Mouse (Mus musculus) hindbrain, embryonic 13.5 days (tissue): ENCODE measurements around the gene Rnf38. TPM values are rescaled to one million over a fixed set of nuclear protein-coding genes. Genes with fewer than 3 reads are reported as not detected.

ENCODE experiments used
- ATAC-seq: fragments of 200-750 bp; cut with Nextera tagmentation; 2 replicates; pipeline ENCODE4 v1.8.0; 2017; ENCODE audit warnings: moderate TSS enrichment; ENCODE audit not compliant: low FRiP score
- H3K27ac ChIP-seq: fragments of 300-500 bp; sonication (generic); 2 replicates; pipeline ENCODE4 v1.5.1; 2015; ENCODE audit warnings: inconsistent platforms, mild to moderate bottlenecking, moderate library complexity
- H3K27me3 ChIP-seq: fragments of 300-500 bp; sonication (generic); 2 replicates; pipeline ENCODE4 v1.6.1; 2015; ENCODE audit warnings: mild to moderate bottlenecking, inconsistent platforms
- H3K36me3 ChIP-seq: fragments of 300-500 bp; sonication (generic); 2 replicates; pipeline ENCODE4 v1.6.1; 2015; ENCODE audit warnings: mild to moderate bottlenecking, inconsistent platforms
- H3K4me1 ChIP-seq: fragments of 300-500 bp; sonication (generic); replicated peaks from 2 replicates; pipeline ENCODE4 v1.6.1; 2015; ENCODE audit warnings: inconsistent platforms
- H3K4me2 ChIP-seq: fragments of 300-500 bp; sonication (generic); 2 replicates; pipeline ENCODE4 v1.6.1; 2015; ENCODE audit warnings: inconsistent platforms, mild to moderate bottlenecking, moderate library complexity
- H3K4me3 ChIP-seq: fragments of 300-500 bp; sonication (generic); 2 replicates; pipeline ENCODE4 v1.5.1; 2015; ENCODE audit warnings: mild to moderate bottlenecking, inconsistent platforms
- H3K9ac ChIP-seq: fragments of 300-500 bp; sonication (generic); 2 replicates; pipeline ENCODE4 v1.6.1; 2015; ENCODE audit warnings: mild to moderate bottlenecking, inconsistent platforms
- H3K9me3 ChIP-seq: fragments of 300-500 bp; sonication (generic); 2 replicates; pipeline ENCODE4 v1.6.1; 2016; ENCODE audit warnings: inconsistent platforms
- WGBS: fragments of 180-500 bp; shearing (Covaris S2); methylation state at CpG from one replicate; pipeline ENCODE4 v1.1.7; 2015; 5-methylcytosine and 5-hydroxymethylcytosine counted together
- polyA plus RNA-seq: library from polyadenylated mRNA; unstranded; fragments of >200 nt; fragmentation: Nextera tagmentation; extraction: Ambion mirVana; gene quantifications from 2 replicates; pipeline ENCODE4 v1.2.1, GENCODE M21; 2015

Rnf38 gene
- polyA plus RNA-seq, 1 experiment from 2014 or later, result 39.9 TPM

DNA sequence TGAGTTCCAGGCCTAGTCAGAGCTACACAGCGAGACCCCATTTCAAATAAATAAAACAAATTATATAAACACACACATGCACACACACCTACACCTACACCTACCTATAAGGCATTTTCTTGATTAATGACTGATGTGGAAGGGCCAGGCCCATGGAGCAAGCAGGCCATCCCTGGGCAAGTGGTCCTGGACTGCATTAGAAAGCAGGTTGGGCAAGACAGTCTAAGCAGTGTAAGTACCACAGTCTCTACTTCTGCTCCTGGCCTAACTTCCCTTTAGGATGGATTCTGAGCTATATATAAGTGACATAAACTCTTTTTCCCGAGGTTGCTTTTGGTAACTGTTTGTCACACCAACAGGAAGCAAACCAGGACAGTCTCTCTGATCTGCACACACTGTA, 70.6 kb downstream of the Rnf38 start:
- H3K27me3 ChIP-seq, result no peaks in the 10 kb centered on the region
- no peak for ATAC-seq
- no peak overlapping the region for H3K9ac ChIP-seq
- H3K4me1 ChIP-seq, result peaks cover 55% of the 10 kb centered on the region
- no peaks in the 10 kb centered on the region; the same call in 1 of the 2 replicates for H3K36me3 ChIP-seq
- 0 out of 2 replicates have a peak overlapping the region, but pooled peaks have one; percentile 10 for H3K4me2 ChIP-seq
- no peak overlapping the region for H3K4me3 ChIP-seq
- 82% methylated on average over 2 of the region's 2 CpGs for WGBS
- no peak overlapping the region for H3K27ac ChIP-seq
- H3K9me3 ChIP-seq, result no peaks in the 10 kb centered on the region

DNA sequence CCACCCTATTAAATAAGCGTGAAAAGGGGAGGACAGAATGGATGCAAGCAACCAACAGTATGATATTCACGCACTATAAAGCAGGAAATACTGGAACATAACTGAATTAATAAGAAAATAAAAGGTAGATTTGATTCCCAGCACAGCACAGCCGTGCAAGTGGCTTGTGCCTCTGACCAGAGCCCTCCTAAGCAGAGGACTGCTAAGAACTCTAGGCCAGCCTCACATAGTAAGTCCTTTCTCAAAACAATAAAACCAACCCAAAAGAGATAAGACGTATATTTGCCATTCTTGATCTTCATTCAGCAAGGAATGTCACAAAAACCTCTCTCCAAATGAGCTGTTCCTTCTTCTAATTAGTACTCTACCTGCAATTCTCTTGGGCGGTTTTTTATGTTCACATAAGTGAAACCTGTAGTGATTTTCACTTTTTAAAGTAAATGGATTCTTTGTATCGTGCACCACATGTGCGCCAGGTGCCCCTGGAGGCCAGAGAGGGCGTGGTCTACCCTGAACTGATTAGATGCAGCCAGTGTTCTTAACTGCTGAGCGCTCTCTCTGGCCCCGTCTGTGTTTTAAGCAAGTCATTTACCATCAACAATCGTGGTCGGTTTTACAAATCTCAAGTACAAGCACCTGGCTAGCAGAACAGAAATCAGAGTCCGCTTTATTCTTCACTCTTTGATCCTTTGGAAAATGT, 72.4 kb downstream of the Rnf38 start:
- 60% methylated on average over 13 of the region's 13 CpGs for WGBS
- H3K27ac ChIP-seq, result no peak overlapping the region
- no peak overlapping the region for H3K4me3 ChIP-seq
- H3K4me2 ChIP-seq, result no peak overlapping the region
- no peaks in the 10 kb centered on the region for H3K27me3 ChIP-seq
- H3K9ac ChIP-seq, result no peak overlapping the region
- H3K4me1 ChIP-seq, result peaks cover 58% of the 10 kb centered on the region
- no peaks in the 10 kb centered on the region for H3K9me3 ChIP-seq
- no peak for ATAC-seq
- H3K36me3 ChIP-seq, result no peaks in the 10 kb centered on the region; the same call in 1 of the 2 replicates

DNA sequence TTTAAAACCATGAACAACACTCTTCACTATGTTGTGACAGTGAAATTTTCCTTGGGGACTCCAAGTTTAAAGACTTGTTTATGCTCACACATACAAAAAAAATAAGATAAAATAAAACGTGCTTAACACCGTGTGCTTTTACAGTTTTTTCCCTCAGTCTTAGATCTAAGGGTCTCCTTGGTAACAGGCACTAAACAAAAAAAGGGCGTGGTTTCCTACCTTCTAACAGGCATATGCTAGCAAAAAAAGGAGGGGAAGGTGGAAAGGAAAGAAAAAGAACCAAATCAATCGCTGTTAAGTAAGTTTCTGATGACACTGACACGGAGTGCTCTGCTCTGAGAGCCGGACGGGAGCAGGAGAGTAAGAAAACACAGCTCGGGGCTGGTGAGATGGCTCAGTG, 73.8 kb downstream of the Rnf38 start:
- no peaks in the 10 kb centered on the region for H3K27me3 ChIP-seq
- 85% methylated on average over 8 of the region's 8 CpGs for WGBS
- no peak overlapping the region for H3K4me3 ChIP-seq
- H3K4me1 ChIP-seq, result peaks cover 47% of the 10 kb centered on the region
- no peak overlapping the region for H3K4me2 ChIP-seq
- no peak for ATAC-seq
- no peaks in the 10 kb centered on the region; the same call in 1 of the 2 replicates for H3K36me3 ChIP-seq
- no peak overlapping the region for H3K27ac ChIP-seq
- no peaks in the 10 kb centered on the region for H3K9me3 ChIP-seq
- H3K9ac ChIP-seq, result no peak overlapping the region

DNA sequence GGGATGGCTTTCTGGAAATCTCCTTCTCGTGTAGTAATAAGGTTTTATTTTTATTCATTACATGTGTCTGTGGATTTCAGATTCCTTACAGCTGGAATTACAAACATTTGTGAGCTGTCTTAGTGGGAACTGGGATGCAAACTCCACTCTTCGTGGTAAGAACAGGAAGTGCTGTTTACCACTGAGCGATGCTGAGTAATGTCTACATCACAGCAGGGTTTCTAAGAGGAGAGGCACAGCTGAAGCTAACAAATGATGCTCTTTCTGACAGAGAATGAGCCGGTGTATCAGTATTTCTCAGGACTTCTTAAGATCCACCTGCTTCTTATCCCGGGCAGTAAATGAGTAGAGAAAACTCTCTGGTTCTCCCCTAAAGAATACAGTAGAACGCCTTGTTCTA, 77.1 kb downstream of the Rnf38 start:
- H3K4me3 ChIP-seq, result no peak overlapping the region
- no peaks in the 10 kb centered on the region for H3K9me3 ChIP-seq
- 66% methylated on average over 6 of the region's 6 CpGs for WGBS
- peaks cover 16% of the 10 kb centered on the region for H3K4me1 ChIP-seq
- no peak overlapping the region for H3K9ac ChIP-seq
- H3K4me2 ChIP-seq, result no peak overlapping the region
- no peaks in the 10 kb centered on the region for H3K27me3 ChIP-seq
- H3K27ac ChIP-seq, result no peak overlapping the region
- no peak for ATAC-seq
- peaks cover 4% of the 10 kb centered on the region for H3K36me3 ChIP-seq

DNA sequence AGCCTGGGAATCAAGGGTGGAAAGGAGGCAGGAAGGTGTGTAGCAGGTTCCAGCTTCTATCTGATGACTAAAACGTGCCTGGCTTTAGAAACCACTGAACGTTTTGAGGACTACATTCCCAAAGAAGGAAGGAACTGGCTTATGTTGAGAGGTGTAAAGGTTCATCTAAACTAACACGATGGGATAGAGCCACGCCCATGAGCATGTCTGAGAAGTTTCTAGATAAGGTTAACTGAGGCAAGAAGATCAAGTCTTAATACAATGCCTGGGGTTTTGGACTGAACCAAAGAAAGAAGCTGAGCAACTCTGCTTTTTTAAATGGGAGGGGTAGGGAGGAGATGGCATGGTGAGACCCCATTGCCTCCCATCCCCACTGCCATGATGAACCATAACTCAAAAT, 78.7 kb downstream of the Rnf38 start:
- Histone ChIP-seq H3K27me3 (no peaks in the 10 kb centered on the region), H3K4me1 (peaks cover 7% of the 10 kb centered on the region; the same call in 1 of the 2 replicates), H3K36me3 (peaks cover 17% of the 10 kb centered on the region), H3K4me2 (no peak overlapping the region), H3K27ac (no peak overlapping the region), H3K9ac (no peak overlapping the region), H3K4me3 (no peak overlapping the region), H3K9me3 (no peaks in the 10 kb centered on the region)
- ATAC-seq, result no peak
- 93% methylated on average over 4 of the region's 4 CpGs for WGBS

- Histone ChIP-seq H3K27ac (no peak overlapping the region), H3K4me1 (peaks cover 7% of the 10 kb centered on the region; the same call in 1 of the 2 replicates), H3K9me3 (no peaks in the 10 kb centered on the region), H3K4me2 (no peak overlapping the region), H3K36me3 (peaks cover 32% of the 10 kb centered on the region), H3K27me3 (no peaks in the 10 kb centered on the region), H3K4me3 (no peak overlapping the region), H3K9ac (no peak overlapping the region)
- WGBS, result 89% methylated on average over 4 of the region's 4 CpGs
- no peak for ATAC-seq
Observed at GRCm38 (mm10) chr4:44152904-44153303, 80.7 kb downstream of the Rnf38 start.

- Histone ChIP-seq H3K9me3 (no peaks in the 10 kb centered on the region), H3K4me2 (no peak overlapping the region), H3K4me1 (no peaks in the 10 kb centered on the region), H3K27me3 (no peaks in the 10 kb centered on the region), H3K9ac (no peak overlapping the region), H3K27ac (no peak overlapping the region), H3K36me3 (peaks cover 73% of the 10 kb centered on the region), H3K4me3 (no peak overlapping the region)
- WGBS, result 97% methylated on average over 12 of the region's 12 CpGs
- no peak for ATAC-seq
Observed at GRCm38 (mm10) chr4:44126805-44127204, 106.8 kb downstream of the Rnf38 start.

DNA sequence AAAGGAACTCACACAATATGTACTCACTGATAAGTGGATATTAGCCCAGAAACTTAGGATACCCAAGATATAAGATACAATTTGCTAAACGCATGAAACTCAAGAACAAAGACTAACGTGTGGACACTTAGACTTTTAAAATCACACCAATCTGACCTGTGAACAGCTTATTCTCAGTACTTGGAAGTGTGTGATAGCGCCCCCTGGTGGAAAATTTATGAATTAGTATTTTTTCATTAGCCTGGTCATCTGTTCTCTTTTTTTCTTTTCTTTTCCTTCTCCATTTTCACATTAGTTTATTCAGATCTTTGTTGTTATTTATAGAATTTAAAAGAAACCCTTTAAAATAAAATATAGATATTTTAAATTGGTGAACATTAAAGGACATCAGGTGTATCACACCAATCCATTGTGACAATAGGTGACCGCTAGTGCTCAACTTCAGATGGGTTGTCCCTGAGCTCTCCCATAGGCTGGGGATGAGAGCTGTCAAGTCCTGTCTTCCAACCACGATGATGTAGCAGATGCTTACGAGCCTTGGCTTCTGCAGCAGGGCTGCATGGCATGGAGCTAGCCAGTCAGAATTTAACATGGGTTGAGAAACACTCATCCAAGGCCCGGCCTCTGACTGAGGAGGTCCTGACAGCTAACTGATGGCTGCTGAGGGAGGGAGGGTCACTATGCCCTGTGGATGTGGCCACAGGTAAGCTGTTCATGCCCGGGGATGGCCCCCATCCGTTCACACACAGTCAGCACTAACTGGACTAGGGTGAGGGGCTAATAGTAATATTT, 114.0 kb downstream of the Rnf38 start:
- Histone ChIP-seq H3K4me2 (no peak overlapping the region), H3K4me1 (no peaks in the 10 kb centered on the region), H3K4me3 (no peak overlapping the region), H3K36me3 (peaks cover 20% of the 10 kb centered on the region), H3K27ac (no peak overlapping the region), H3K27me3 (no peaks in the 10 kb centered on the region), H3K9me3 (no peaks in the 10 kb centered on the region), H3K9ac (no peak overlapping the region)
- peak; percentile 39; the same call in 1 of the 2 replicates for ATAC-seq
- 56% methylated on average over 9 of the region's 9 CpGs for WGBS

DNA sequence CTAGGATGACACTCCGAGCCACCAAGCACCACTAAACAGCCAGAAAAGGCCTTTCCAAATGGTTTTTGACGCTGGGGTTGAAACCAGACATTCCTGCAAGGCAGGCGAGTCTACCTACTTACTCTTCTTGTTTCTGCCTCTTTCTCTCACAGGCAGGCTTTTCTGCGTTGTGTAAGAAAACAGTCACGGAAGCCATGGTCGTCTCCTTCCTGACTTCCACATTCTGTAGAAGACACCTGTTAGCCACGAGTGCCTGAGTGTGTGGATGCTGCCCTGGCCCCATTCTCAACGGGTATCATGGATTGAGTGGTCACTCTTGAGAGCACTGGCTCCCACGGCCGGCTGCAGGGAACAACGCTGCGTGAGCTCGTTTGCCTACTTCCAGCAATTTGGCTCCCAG, 118.5 kb downstream of the Rnf38 start:
- Histone ChIP-seq H3K27ac (no peak overlapping the region), H3K27me3 (no peaks in the 10 kb centered on the region), H3K4me3 (no peak overlapping the region), H3K4me2 (no peak overlapping the region), H3K9ac (no peak overlapping the region), H3K4me1 (peaks cover 14% of the 10 kb centered on the region), H3K36me3 (peaks cover 5% of the 10 kb centered on the region; the same call in 1 of the 2 replicates), H3K9me3 (no peaks in the 10 kb centered on the region)
- 88% methylated on average over 13 of the region's 13 CpGs for WGBS
- no peak for ATAC-seq

DNA sequence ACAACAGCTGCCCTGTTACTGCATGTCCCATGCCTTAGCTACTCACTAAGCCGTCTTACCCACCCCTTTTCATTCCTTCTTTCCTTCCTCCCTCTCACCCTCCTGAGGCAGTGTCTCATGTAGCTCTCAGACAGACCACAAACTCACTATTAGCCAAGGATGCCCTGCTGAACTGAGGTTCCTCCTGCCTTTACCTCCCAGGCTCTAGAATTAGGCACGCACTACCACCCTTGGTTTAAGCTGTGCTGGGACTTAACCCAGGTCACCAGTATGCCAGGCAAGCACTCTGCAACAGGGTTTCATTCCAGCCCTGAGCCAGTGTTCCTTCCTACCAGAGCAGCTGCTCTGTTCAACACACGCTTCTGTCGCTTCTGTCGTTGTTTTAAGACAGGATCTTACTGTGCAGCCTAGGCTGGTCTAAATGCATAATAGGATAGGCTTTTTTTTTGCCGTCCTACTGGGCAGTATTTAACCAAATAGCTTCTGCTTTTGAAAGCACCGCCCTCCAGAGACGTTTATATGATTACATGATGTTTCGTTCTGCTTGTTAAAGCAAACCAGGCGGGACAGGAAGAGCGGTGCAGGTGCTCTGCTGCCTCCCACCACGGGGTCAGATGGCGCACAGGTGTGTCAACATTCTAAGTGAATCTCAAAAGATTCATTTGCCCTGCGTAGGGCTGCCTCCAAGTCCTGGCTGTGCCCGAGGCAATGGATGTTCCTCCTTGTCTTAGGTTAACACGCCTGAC, 120.0 kb downstream of the Rnf38 start:
- H3K27ac ChIP-seq, result 0 out of 2 replicates have a peak overlapping the region, but pooled peaks have one; percentile 8
- WGBS, result 46% methylated on average over 16 of the region's 16 CpGs
- H3K4me3 ChIP-seq, result no peak overlapping the region
- no peak overlapping the region for H3K4me2 ChIP-seq
- no peaks in the 10 kb centered on the region for H3K27me3 ChIP-seq
- H3K4me1 ChIP-seq, result peaks cover 14% of the 10 kb centered on the region
- no peak overlapping the region; the same call in 1 of the 2 replicates for H3K9ac ChIP-seq
- H3K36me3 ChIP-seq, result peaks cover 5% of the 10 kb centered on the region; the same call in 1 of the 2 replicates
- no peak for ATAC-seq
- H3K9me3 ChIP-seq, result no peaks in the 10 kb centered on the region

GRCm38 (mm10) chr4:44112741-44113140, 120.8 kb downstream of the Rnf38 start:
- Histone ChIP-seq H3K27me3 (no peaks in the 10 kb centered on the region), H3K4me1 (peaks cover 14% of the 10 kb centered on the region)
- 28% methylated on average over 4 of the region's 4 CpGs for WGBS

GRCm38 (mm10) chr4:44110771-44111170, 122.8 kb downstream of the Rnf38 start:
- H3K27ac ChIP-seq, result no peak overlapping the region
- ATAC-seq, result no peak

More at GRCm38 (mm10) chr4:44112741-44113140, 120.8 kb downstream of the Rnf38 start:
- H3K4me2 ChIP-seq, result no peak overlapping the region
- no peak overlapping the region for H3K9ac ChIP-seq
- H3K27ac ChIP-seq, result no peak overlapping the region
- H3K36me3 ChIP-seq, result peaks cover 5% of the 10 kb centered on the region; the same call in 1 of the 2 replicates
- ATAC-seq, result no peak
- no peak overlapping the region for H3K4me3 ChIP-seq
- H3K9me3 ChIP-seq, result no peaks in the 10 kb centered on the region

More at GRCm38 (mm10) chr4:44110771-44111170, 122.8 kb downstream of the Rnf38 start:
- H3K36me3 ChIP-seq, result no peaks in the 10 kb centered on the region; the same call in 1 of the 2 replicates
- H3K4me3 ChIP-seq, result no peak overlapping the region
- no peak overlapping the region for H3K4me2 ChIP-seq
- 82% methylated on average over 7 of the region's 7 CpGs for WGBS
- H3K9me3 ChIP-seq, result no peaks in the 10 kb centered on the region
- peaks cover 23% of the 10 kb centered on the region for H3K4me1 ChIP-seq
- no peaks in the 10 kb centered on the region for H3K27me3 ChIP-seq
- H3K9ac ChIP-seq, result no peak overlapping the region
